In the genomic region with DNA sequence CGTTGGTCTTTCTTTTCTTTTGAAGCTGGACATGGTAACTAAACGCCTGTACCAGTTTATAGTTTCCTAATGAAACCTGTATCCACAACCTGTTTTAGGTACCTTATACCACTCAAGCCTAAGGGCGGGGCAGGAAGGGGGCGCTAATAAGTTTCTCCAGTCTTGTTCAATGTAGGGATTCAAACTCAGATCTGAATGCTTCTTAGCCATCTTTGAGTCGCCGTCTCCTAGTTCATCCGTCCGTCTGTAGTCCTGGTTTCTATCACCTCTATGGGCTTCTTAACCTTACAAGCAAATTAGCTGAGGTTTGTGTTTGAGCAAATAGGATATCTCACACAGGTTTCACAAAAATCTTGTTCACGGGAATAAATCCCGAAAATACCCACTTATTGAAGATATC, we compare ENCODE assay signal across 8 mouse cellular contexts. TPM values are rescaled to one million over a fixed set of nuclear protein-coding genes. Genes with fewer than 3 reads are reported as not detected.
A peak's percentile ranks its signal among the peaks of the same experiment; 100 is the strongest.
DNase-seq lines count a peak whose midpoint lies in the region; ATAC-seq lines count a peak whose summit lies in the region.

No protein-coding gene starts in this region.

- peaks cover 19% of the 10 kb centered on the region for H3K4me1 ChIP-seq in neural tube, embryonic 11.5 days (ENCODE audit: control insufficient read depth, insufficient read depth, low read length)
- peaks cover 42% of the 10 kb centered on the region for H3K4me1 ChIP-seq in midbrain, embryonic 14.5 days (ENCODE audit: control insufficient read depth, insufficient read depth, low read length)

- WGBS in neural tube, embryonic 11.5 days: 9% methylated on average over 10 of the region's 10 CpGs
- 9% methylated on average over 10 of the region's 10 CpGs for WGBS in midbrain, embryonic 14.5 days

- no peak for ATAC-seq in neural tube, embryonic 11.5 days (ENCODE audit: insufficient read depth, low FRiP score, low TSS enrichment)
- peak; percentile 27 for ATAC-seq in erythroid progenitor cell, adult 5-6 weeks (replicated peaks; ENCODE audit: low FRiP score, poor library complexity, severe bottlenecking)
- ATAC-seq in midbrain, embryonic 14.5 days (ENCODE audit: low FRiP score, low TSS enrichment): no peak
- no peak for ATAC-seq in granulocyte monocyte progenitor cell, adult 5-6 weeks (replicated peaks; ENCODE audit: poor library complexity, severe bottlenecking)

- peak overlapping the region; percentile 76 for H3K4me2 ChIP-seq in neural tube, embryonic 11.5 days (ENCODE audit: low read depth)
- H3K4me2 ChIP-seq in midbrain, embryonic 14.5 days (ENCODE audit: low read length): peak overlapping the region; percentile 70

- peak overlapping the region; percentile 93 for H3K9ac ChIP-seq in neural tube, embryonic 11.5 days (ENCODE audit: low read length)
- H3K9ac ChIP-seq in midbrain, embryonic 14.5 days (replicated peaks; ENCODE audit: low read length): peak overlapping the region; percentile 95

- no peaks in the 10 kb centered on the region for H3K36me3 ChIP-seq in neural tube, embryonic 11.5 days (ENCODE audit: control insufficient read depth, insufficient read depth, low read length)
- H3K36me3 ChIP-seq in midbrain, embryonic 14.5 days (ENCODE audit: control insufficient read depth, insufficient read depth, low read length): peaks cover 4% of the 10 kb centered on the region; the same call in 1 of the 2 replicates

- DNase-seq in neural tube, embryonic 11.5 days (ENCODE audit: low spot score): no peak
- no peak for DNase-seq in neural tube, embryonic 10.5 days (ENCODE audit: extremely low spot score, low spot score)
- peak; percentile 35 to 50 for DNase-seq in kidney, postnatal 25 days
- DNase-seq in midbrain, embryonic 14.5 days: no peak
- no peak for DNase-seq in natural killer cell, adult 2 months (ENCODE audit: low spot score in 2 of 2)
- DNase-seq in cerebellum, adult 9-11 months: no peak

- peak overlapping the region; percentile 94; the same call in 1 of the 2 replicates for H3K27ac ChIP-seq in neural tube, embryonic 11.5 days (ENCODE audit: low read depth, low read length)
- peak overlapping the region; percentile 96 for H3K27ac ChIP-seq in midbrain, embryonic 14.5 days (replicated peaks; ENCODE audit: low read depth, low read length)

- H3K27me3 ChIP-seq in neural tube, embryonic 11.5 days (ENCODE audit: control insufficient read depth, insufficient read depth, low read length): no peaks in the 10 kb centered on the region
- no peaks in the 10 kb centered on the region for H3K27me3 ChIP-seq in midbrain, embryonic 14.5 days (ENCODE audit: control insufficient read depth, insufficient read depth, low read length)

- peak overlapping the region; percentile 93 for H3K4me3 ChIP-seq in neural tube, embryonic 11.5 days (ENCODE audit: low read depth, low read length)
- peak overlapping the region; percentile 81 for H3K4me3 ChIP-seq in midbrain, embryonic 14.5 days (replicated peaks; ENCODE audit: low read depth, low read length)

- no peaks in the 10 kb centered on the region for H3K9me3 ChIP-seq in neural tube, embryonic 11.5 days (ENCODE audit: control insufficient read depth, low read length)
- H3K9me3 ChIP-seq in midbrain, embryonic 14.5 days (ENCODE audit: control insufficient read depth, low read length): no peaks in the 10 kb centered on the region

RNA-seq across cellular contexts. Expression of gene Pex12, which starts 0.3 kb away (rescaled TPM):
- 17.0 and 17.9 TPM in 2 replicates for polyA plus RNA-seq in neural tube, embryonic 11.5 days (2014; fragmentation: Nextera tagmentation; extraction: Ambion mirVana)
- total RNA-seq in erythroid progenitor cell, adult 5-6 weeks (2015; ENCODE audit: low replicate concordance): 1.1 and 2.5 TPM in 2 replicates
- 2.2 TPM in 1 of 2 replicates, not detected in the other for total RNA-seq in erythroid progenitor cell, adult 5-6 weeks (2017; ENCODE audit: low replicate concordance)
- polyA plus RNA-seq in midbrain, embryonic 14.5 days (2014; fragmentation: Nextera tagmentation; extraction: Ambion mirVana): 16.2 and 20.6 TPM in 2 replicates
- 5.8 and 9.0 TPM in 2 replicates for total RNA-seq in granulocyte monocyte progenitor cell, adult 5-6 weeks (2014; fragmentation: Nextera tagmentation)
- 6.3 and 6.6 TPM in 2 replicates for total RNA-seq in granulocyte monocyte progenitor cell, adult 5-6 weeks (2017)

RNA-seq across cellular contexts. Expression of gene Ap2b1, which starts 3.3 kb away (rescaled TPM):
- polyA plus RNA-seq in neural tube, embryonic 11.5 days (2014; fragmentation: Nextera tagmentation; extraction: Ambion mirVana): 134 and 137 TPM in 2 replicates
- 42.3 and 43.6 TPM in 2 replicates for total RNA-seq in erythroid progenitor cell, adult 5-6 weeks (2015; ENCODE audit: low replicate concordance)
- total RNA-seq in erythroid progenitor cell, adult 5-6 weeks (2017; ENCODE audit: low replicate concordance): 49.8 and 49.9 TPM in 2 replicates
- polyA plus RNA-seq in midbrain, embryonic 14.5 days (2014; fragmentation: Nextera tagmentation; extraction: Ambion mirVana): 103 and 173 TPM in 2 replicates
- total RNA-seq in granulocyte monocyte progenitor cell, adult 5-6 weeks (2014; fragmentation: Nextera tagmentation): 60.0 and 68.0 TPM in 2 replicates
- 46.0 and 60.0 TPM in 2 replicates for total RNA-seq in granulocyte monocyte progenitor cell, adult 5-6 weeks (2017)

RNA-seq across cellular contexts. Expression of gene Slfn14, which starts 15.6 kb away (rescaled TPM):
- polyA plus RNA-seq in neural tube, embryonic 11.5 days (2014; fragmentation: Nextera tagmentation; extraction: Ambion mirVana): 0.82 and 1.1 TPM in 2 replicates
- 86.4 and 88.3 TPM in 2 replicates for total RNA-seq in erythroid progenitor cell, adult 5-6 weeks (2015; ENCODE audit: low replicate concordance)
- 93.6 and 106 TPM in 2 replicates for total RNA-seq in erythroid progenitor cell, adult 5-6 weeks (2017; ENCODE audit: low replicate concordance)
- 0.05 TPM in 1 of 2 replicates, not detected in the other for polyA plus RNA-seq in midbrain, embryonic 14.5 days (2014; fragmentation: Nextera tagmentation; extraction: Ambion mirVana)
- not detected in 2 replicates for total RNA-seq in granulocyte monocyte progenitor cell, adult 5-6 weeks (2014; fragmentation: Nextera tagmentation)
- total RNA-seq in granulocyte monocyte progenitor cell, adult 5-6 weeks (2017): not detected in 2 replicates

Comparison
In these comparisons a context has a peak if more than half of its experiments do, and no peak if none do; other contexts are left out.
1. DNase-seq: peak in kidney, postnatal 25 days (2 of 2); none in neural tube, embryonic 11.5 days (single experiment), neural tube, embryonic 10.5 days (single experiment), midbrain, embryonic 14.5 days (single experiment), natural killer cell, adult 2 months (0 of 2) and cerebellum, adult 9-11 months (single experiment).
2. RNA of gene Slfn14, which starts 15.6 kb away (total RNA-seq): 86.4 to 106 TPM in erythroid progenitor cell, adult 5-6 weeks; not detected in granulocyte monocyte progenitor cell, adult 5-6 weeks; every median in the first group is over 10 times any median in the second.